Mouse (Mus musculus) inflammation-experienced regulatory T-cells, adult 6 months (primary cell): ENCODE results near the gene Gsdma3. TPM values are rescaled to one million over a fixed set of nuclear protein-coding genes. Genes with fewer than 3 reads are reported as not detected.

Source experiments
- ATAC-seq: one replicate; pipeline ENCODE4 v1.8.0; 2017
- polyA plus RNA-seq, 3 experiments: library from polyadenylated mRNA; unstranded; fragments of 100-300 nt; shearing (Covaris generic); gene quantifications; one replicate each; pipeline ENCODE4 v1.2.1; 2017

Gsdma3 gene
- not detected for polyA plus RNA-seq

DNA sequence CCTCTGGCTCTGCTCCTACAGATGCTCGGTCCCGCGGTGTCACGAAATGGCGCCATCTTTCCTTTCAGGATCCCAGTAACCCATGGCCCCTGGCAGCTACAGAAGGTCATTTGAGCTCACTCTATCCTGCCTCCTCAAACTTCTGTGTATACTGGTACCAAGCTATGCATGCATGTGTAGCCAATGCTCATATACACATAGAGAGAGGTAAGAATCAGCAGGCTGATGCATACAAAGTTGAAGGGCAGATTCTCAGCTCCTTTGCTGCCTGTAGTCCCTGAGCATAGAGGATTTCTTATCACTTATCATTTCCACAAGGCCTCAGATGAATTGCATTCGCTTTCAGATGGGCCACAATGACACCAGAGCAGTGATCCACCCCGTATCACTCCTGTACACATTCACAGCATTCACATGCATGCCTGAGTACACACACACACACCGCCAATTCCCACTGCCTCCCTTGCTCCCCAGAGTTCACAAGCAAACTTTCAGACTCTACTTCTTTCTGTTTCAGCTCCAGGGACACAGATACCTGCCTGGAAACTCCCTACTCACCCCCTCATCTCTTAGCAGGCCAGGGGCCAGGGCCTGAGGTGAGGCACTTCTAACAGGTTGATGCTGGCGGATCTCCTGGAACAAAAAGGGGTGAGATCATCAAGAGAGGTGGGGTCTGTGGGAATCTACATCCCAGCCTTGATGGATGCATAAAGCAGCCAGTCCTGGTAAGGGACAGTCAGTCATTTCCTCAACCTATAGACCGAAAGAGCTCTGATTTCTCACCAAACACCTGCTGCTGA, at the start of gene Gsdma3, which contains the start of gene Gm12355:
Gsdma3 (plus strand) TSS at position 750 of the 800 bp plus-strand sequence.
Gm12355 (minus strand) TSS at position 51 of the 800 bp plus-strand sequence.
- ATAC-seq: no peak

GRCm38 (mm10) chr11:98577776-98578175, 48.4 kb upstream of the Gsdma3 start:
- no peak for ATAC-seq

- ATAC-seq: no peak
Observed at GRCm38 (mm10) chr11:98580301-98581121, 45.6 kb upstream of the Gsdma3 start.

GRCm38 (mm10) chr11:98581286-98582029, 44.7 kb upstream of the Gsdma3 start:
- ATAC-seq: no peak

- ATAC-seq: no peak
Observed at GRCm38 (mm10) chr11:98582030-98582388, 44.2 kb upstream of the Gsdma3 start.

DNA sequence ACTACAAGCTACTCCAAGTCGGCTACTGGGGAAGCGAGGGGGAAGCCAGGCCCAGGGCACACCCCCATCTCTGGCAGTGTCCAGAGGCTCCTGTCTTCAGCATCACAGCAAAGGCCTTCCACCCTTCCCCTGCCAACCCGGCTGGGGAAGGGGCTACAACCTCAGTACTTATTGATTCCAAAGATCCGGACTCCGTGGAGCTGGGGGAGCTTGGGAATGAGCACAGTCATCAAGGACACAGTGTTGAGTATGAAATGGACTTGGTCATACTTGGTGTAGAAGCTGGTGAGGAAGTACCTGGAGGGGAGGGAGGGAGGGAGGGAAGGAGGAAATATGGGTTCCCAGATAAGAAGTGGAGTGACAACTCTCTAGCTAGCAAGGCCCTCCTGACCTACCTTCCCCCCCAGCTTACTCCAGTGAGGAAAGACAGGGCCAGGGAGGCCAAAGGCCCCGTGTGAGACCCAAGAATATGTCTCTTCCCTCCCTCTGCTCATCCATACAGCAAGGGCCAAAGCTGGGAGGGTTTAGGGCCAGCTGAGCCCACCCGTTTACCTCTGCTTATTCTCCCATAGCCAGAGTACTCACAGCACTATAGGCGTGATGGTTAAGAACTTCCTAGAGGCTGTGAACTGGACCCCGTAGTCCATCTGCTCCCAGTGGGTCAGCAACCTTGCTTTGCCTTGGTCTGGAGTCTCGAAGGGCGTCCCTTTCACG, 43.5 kb upstream of the Gsdma3 start:
- no peak for ATAC-seq

GRCm38 (mm10) chr11:98583265-98583552, 43.0 kb upstream of the Gsdma3 start:
- no peak for ATAC-seq

DNA sequence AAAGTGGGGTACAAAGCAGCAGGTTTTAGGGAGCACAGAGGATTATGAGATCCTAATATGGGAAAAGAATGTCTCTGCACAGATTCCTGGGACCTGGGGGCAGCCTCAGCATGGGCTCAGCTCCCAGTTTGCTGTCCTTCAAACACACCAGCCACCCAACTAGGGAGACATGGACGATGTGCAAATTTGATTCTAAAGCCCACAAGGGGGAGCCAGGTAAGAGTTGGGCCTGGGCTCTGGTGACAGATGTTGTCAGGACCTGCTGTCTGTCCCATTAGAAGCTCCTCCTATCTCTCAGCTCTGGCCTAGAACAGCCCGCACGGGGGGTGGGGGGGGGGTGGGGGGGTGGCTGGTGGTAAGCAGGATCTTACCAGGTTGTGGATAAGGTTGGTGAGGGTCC, 42.6 kb upstream of the Gsdma3 start:
- no peak for ATAC-seq

DNA sequence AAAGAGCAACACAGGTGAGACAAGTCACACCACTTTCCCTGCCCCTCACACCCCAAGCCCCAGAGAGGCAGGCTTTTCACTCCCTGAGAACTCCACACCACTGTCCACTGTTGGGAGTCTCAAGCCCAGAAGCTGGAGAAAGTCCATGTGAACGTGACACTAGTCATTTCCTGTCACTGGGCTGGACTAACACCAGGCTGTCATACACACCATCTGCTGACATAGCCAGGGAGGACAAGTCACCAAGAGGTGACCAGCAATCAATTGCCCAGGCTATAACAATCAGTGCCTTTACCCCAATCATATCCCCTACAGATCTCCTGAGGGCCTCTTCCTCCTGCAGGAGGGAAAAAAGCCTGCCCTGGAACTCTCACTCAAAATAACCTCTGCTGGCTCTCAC, 42.0 kb upstream of the Gsdma3 start:
- ATAC-seq: no peak

GRCm38 (mm10) chr11:98584629-98585177, 41.5 kb upstream of the Gsdma3 start:
- no peak for ATAC-seq

- no peak for ATAC-seq
Observed at GRCm38 (mm10) chr11:98586087-98586891, 39.9 kb upstream of the Gsdma3 start.

GRCm38 (mm10) chr11:98586892-98587563, 39.1 kb upstream of the Gsdma3 start, which contains the start of gene Ormdl3:
Gene Ormdl3 (minus strand): TSS chr11:98587368.
- ATAC-seq: peak; percentile 95

GRCm38 (mm10) chr11:98587684-98588546, 38.2 kb upstream of the Gsdma3 start:
- ATAC-seq: peak; percentile 38

- ATAC-seq: no peak
Observed at GRCm38 (mm10) chr11:98588833-98589281, 37.3 kb upstream of the Gsdma3 start.

DNA sequence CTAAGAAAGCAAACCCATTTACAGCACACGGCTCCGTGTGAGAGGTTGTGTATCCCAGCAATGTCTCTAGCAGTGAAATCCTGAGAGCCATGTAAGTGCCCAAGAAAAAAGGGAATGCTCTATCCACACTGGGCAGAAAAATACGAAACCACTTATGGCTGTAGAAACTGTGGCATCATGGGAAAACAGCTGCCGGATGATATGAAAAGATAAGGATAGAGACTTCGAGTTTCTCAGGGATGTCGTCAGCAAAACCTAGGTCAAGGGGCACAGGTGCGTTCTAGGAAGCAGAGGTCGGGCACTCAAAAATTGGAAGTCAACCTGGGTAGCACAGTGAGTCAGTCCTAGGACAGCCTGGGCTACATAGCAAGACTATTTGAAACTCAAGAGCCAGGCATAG, 36.9 kb upstream of the Gsdma3 start:
- no peak for ATAC-seq

DNA sequence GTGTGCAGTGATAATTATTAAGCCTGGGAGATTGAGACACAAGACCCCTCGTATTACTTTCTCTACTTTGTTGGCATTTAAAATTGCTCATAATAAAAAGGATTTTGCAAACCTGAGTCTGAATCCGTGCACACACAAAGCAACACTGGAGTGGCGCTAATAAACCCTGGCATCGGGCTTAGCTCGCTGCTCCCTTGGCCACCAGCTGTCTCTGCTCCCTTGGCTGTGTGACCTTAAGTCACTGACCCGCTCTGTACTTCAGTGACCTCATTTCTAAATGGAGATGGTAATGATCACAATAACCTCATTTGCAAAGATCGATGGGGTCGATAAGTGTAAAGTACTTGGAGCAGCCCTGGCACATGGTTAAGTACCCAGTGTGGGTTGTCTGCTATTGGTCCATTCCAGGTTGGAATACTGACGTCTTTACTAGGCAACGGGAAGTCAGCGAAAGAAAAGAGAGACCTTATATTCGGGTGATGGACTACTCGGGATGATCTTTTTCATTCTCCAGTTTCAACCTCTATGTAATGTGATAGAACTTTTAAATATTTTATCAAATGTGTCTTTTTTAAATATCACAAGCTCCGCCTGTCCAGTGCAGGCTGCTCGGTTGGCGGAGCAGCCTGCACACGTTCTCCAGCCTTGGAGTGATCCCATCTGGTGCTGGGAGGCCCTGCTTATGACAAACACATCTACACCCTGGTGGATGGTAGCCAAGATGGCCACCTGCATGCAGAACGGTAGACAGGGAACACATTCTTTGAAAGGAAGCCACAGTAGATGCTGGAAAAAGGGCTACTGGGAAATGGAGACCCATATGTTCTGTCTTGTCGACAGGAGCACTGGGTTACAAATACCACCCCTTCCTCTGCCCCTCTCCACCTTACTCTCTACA, 35.4 kb upstream of the Gsdma3 start:
- no peak for ATAC-seq

DNA sequence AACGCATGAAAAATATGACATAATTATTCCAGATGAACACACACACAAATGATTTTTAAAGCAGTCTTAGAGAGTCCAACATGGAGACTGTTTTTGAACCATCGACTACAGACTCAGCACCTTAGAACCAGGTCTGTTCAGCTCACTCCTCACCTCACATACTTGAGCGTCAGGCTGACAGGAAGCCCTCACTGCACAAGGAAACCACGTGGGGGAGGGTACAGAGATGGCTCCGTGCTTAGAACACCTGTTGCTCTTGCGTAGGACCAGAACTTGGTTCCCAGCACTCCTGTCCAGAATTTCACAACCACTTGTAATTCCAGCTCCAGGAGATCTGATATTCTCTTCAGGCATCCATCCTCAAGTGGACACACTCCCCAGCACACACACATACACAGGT, 31.1 kb upstream of the Gsdma3 start:
- peak; percentile 44 for ATAC-seq

DNA sequence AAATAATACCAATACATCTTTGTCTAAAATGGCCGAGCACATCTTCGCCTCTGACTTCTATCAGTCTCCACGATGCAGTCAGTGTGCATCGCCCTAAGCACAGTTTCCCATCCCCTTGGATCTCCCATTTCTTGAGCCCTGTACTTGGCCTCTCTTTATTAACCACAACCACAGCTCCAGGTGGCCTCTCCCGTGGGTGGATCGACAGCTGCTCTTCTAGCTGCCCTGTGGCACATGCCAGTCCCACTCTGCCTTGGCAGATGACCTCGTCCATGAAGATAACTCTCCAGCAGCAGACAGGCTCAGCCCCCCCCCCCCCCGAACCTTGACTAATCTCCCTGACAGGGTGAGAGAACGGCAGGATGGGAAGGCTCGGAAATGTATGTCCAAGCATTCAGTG, 30.7 kb upstream of the Gsdma3 start:
- no peak for ATAC-seq

DNA sequence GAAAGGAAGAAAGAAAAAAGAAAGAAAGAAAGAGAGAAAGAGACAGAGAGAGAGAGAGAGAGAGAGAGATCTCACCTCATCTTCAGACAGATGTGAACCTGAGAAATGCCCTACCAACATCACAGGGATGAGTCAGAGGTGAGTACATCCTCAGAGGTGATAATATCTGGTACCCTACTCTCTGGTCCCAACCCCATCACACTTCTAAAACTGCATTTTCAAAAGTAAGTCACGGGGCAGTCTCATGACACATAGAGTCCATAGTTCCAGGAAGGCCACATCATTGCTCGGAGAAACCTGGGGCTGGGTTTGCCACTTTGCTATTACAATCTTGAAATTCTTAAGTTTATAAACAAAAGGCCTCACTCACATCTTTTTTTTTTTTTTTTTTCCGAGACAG, 30.2 kb upstream of the Gsdma3 start:
- no peak for ATAC-seq
